Mouse (Mus musculus) heart, adult 10 weeks (tissue): ENCODE results near the gene Slc35f1. TPM values are rescaled to one million over a fixed set of nuclear protein-coding genes. Genes with fewer than 3 reads are reported as not detected.

Experiments used
- polyA plus RNA-seq: library from polyadenylated mRNA; stranded (reverse); fragments of 350-450 nt; fragmentation: Illumina TruSeq; extraction: RNeasy Lipid Tissue Mini Kit (QIAGEN cat#74804); gene quantifications from one replicate; pipeline ENCODE4 v1.2.3, GENCODE M21; 2014; ENCODE audit warnings: low read depth, low replicate concordance

The Slc35f1 gene
- polyA plus RNA-seq = 0.55 TPM

GRCm38 (mm10) chr10:52690334-52690991 is at the start of gene Slc35f1:
Slc35f1 (plus strand) TSS chr10:52690533.

